Mouse (Mus musculus) spleen, postnatal 10 days (tissue): ENCODE measurements around the gene Efcab6.
"Not testable (repeated sequence)": the region's sequence is repeated elsewhere in the genome, so short reads cannot be mapped to it uniquely, and the experiment has no call there.

Experiments used
- DNase-seq, 2 experiments: peaks; one replicate each; pipeline ENCODE4 v3.0.0; 2021 to 2022; ENCODE audit warnings: low spot score in 2 of 2

Efcab6 gene

DNA sequence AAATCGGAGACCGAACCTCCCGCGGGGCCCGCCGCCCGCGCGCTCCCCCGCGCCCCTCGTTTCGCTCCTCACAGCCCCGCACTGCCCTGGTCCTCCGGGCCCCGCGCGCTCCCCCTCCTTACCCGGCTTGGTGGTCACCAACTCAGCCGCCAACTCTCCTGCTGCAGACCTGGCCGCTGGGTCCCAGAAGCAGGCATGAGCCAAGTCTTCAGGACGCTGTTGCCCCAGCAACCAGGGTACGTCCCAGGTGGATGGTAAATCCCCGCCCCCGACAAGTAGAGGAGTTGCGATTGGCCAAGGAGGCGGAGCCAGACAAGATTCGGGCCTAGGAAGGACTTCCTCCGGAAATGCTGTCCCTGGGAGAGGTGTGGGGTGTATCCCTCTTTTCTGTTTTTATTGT lies at the start of gene Efcab6:
Gene Efcab6, minus strand, starts transcription at position 240 of the 400 bp plus-strand sequence.
- no peak for DNase-seq

DNA sequence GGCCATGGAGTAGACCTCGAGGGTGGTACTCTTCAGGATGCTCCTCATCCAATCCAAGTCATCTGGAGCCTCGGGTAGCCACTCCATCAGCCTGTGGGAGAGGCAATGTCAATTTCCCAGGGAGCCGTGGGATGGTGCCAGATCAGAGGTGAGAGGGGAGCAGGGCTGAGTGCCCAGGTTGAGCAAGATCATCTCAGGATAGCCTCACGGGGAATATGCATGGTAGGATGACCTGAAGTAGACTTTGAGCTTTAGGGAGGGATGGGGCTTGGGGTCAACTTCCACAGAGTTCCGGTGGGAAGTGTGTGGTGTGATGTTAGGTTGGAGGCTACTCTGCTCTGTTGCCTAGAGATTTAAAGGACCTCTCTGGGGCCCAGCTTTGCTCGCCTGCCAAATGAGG lies 48.7 kb upstream of the Efcab6 start:
- DNase-seq: no peak

- DNase-seq: peak in 1 of 2 experiments; percentile 31
Measured at GRCm38 (mm10) chr15:84108899-84109298, 43.7 kb upstream of the Efcab6 start.

- no peak for DNase-seq
Measured at GRCm38 (mm10) chr15:84105924-84106500, 40.8 kb upstream of the Efcab6 start.

GRCm38 (mm10) chr15:84105105-84105923 lies 40.1 kb upstream of the Efcab6 start, which contains the start of gene Sult4a1:
Sult4a1 (minus strand) TSS chr15:84105754.
- DNase-seq: no peak

- DNase-seq: no peak
Measured at GRCm38 (mm10) chr15:84104626-84105025, 39.4 kb upstream of the Efcab6 start.

DNA sequence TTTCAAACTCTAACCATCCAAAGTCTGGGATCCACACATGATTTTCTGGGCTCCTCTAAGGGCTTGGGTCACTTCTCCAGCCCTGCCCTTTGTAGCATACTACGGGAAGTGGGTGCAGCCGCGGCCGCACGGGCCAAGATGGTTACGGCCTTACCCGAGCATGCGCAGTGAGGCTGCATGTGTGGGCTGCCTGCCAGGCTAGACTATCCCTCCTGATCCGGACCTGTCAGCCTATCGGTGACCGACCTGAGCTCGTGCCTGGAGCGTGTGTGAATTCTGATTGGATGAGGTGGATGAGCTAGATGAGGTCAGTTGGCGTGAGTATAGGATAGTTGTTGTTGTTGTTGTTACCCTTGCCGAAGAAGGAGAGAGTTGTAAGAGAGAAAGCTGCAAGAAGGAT lies 32.4 kb upstream of the Efcab6 start:
- not testable (repeated sequence) for DNase-seq

GRCm38 (mm10) chr15:84096051-84096450 lies 30.9 kb upstream of the Efcab6 start:
- no peak for DNase-seq

DNA sequence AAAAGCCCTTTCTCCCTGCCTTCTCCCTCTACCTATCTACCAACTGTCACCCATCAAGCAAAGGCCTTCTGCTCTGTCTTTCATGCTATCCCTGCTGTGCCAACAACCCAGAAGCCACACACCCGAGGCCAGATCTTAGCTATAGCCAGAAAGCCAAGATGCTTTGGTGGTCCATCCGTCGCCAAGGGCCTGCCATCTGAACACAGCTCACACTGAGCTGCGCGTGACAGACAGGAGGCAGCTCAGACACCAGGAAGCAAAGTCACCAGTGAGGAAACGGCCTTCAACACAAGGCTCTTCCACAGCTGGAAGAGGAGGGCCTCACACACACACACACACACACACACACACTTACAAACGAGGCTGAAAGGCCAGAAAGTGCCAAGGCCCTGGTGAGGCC lies 29.7 kb upstream of the Efcab6 start:
- no peak for DNase-seq

DNA sequence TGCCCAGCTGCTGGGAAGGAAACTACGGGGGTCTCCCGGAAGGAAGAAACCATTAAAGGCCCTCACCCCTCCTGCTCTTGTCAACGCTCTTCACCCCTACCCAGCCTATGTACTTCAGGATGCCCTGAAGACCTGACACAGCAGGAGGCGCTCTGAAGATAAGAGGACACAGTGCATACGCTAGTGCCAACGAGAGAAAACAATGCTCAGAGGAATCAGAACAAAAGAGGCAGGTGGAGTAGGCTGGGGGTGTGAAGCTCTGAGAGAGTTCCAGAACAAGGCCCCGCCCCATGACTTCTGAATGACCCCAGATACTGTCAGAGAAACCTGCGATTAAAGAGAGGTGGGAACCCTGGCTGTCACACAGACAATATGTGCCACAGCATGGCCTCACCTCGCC lies 21.6 kb upstream of the Efcab6 start:
- no peak for DNase-seq

- no peak for DNase-seq
Measured at GRCm38 (mm10) chr15:84086364-84086763, 21.2 kb upstream of the Efcab6 start.

- no peak for DNase-seq
Measured at GRCm38 (mm10) chr15:84080069-84080468, 14.9 kb upstream of the Efcab6 start.

DNA sequence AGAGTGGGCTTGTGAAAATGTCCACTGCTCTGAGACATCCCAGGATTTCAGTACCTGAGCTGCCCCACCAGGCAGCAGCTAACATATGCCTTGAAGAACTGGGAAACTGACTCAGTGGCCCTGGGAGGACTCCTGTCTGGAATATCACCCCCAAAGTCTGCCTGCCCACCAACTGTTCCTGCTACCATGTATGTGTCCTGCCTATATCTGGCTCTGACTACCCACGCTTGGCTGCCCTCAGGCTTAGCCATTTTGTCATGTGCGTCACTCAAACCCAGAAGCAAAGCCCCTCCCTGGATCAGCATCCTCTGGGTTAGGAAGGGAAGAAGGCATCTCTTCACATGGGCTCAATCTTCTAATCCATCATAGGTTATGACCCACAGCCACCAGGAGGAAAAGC lies 14.3 kb upstream of the Efcab6 start:
- no peak for DNase-seq

GRCm38 (mm10) chr15:84078667-84079066 lies 13.5 kb upstream of the Efcab6 start:
- no peak for DNase-seq

- DNase-seq: no peak
Measured at GRCm38 (mm10) chr15:84077151-84077550, 12.0 kb upstream of the Efcab6 start.

GRCm38 (mm10) chr15:84074705-84075185 lies 9.6 kb upstream of the Efcab6 start:
- DNase-seq: peak in 1 of 2 experiments; percentile 31

- peak; percentile 38 to 69 for DNase-seq
Measured at GRCm38 (mm10) chr15:84073911-84074704, 8.9 kb upstream of the Efcab6 start.

GRCm38 (mm10) chr15:84073058-84073457 lies 7.9 kb upstream of the Efcab6 start:
- no peak for DNase-seq

DNA sequence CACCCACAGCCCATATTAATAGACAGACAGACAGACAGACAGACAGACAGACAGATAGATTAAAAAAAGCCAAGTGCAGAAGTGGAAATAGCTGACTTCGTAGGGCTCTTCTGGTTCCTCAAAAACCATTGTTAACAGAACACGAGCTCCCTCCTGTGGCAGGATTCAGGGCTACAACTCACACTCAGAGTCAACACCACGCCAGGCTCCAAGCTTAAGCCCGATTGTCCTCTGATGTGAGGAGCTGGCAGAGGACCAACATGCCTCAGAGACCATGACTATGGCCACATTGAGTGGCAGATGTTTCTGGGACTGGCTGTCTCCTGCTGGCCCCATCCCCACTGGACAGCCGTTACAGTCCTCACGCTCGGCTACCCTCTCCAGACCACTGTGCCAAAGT lies 7.0 kb upstream of the Efcab6 start:
- DNase-seq: peak; percentile 13 to 69

DNA sequence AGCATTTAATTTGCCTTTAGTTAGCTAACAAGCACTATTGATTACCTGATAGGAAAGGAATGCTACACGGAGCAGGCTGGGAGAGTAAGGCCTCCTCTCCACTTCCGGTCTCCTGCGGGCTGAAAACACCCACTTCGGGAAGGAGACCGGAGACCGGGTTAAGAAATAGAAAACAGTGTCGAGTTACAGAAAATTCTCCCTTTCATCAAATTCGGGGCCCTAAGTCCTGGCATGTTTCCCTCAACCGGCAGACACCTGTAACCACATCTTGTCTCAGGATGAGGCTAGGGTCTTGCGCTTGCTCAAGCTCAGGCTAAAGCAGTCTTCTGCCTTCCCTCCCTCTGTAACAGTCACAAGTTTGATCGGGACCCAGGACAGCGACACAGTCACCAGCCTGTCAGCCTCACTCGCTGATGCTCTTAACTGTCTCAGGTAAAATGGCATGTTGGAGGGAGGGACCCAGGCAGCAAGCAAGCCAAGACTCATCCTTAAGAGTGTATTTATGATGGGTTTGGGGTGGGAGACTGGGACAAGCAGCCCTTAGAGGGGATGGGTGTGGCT lies 5.0 kb upstream of the Efcab6 start:
- no peak for DNase-seq

GRCm38 (mm10) chr15:84069455-84070050 lies 4.4 kb upstream of the Efcab6 start:
- no peak for DNase-seq

DNA sequence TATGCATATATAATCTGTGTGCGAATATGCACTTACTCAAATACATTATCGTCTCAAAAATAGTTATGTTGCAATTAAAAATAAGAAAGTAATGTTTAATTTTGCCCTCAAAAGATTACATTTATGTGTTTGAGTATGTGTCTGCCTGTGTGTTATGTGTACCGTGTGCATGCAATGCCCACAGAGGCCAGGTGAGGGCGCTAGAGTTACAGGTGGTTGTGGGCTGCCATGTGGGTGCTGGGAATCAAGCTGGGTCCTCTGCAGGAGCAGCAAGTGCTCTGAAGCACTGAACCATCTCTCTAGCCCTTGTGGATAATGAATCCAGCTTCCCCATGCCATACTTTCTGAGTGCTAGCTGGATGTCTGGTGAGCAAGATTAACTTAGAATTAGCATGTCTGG lies 522 bp upstream of the Efcab6 start:
- DNase-seq: no peak
